Mouse (Mus musculus) heart, adult 2 months (tissue): ENCODE data around the gene Zfp114.

Source experiments
- CTCF ChIP-seq: fragments of 200-600 bp; IDR thresholded peaks from 2 replicates; pipeline ENCODE4 v1.8.1; 2022; ENCODE audit warnings: antibody characterized with exemption, mild to moderate bottlenecking, moderate library complexity
- EP300 ChIP-seq: fragments of 200-500 bp; IDR thresholded peaks from 2 replicates; pipeline ENCODE4 v1.6.1; 2011; ENCODE audit warnings: low read depth, low read length, control low read depth; ENCODE audit not compliant: insufficient read depth
- POLR2A ChIP-seq: fragments of 200-500 bp; IDR thresholded peaks from 2 replicates; pipeline ENCODE4 v1.6.1; 2011; ENCODE audit warnings: mild to moderate bottlenecking, low read depth, low read length, control low read depth; ENCODE audit not compliant: insufficient read depth

DNA sequence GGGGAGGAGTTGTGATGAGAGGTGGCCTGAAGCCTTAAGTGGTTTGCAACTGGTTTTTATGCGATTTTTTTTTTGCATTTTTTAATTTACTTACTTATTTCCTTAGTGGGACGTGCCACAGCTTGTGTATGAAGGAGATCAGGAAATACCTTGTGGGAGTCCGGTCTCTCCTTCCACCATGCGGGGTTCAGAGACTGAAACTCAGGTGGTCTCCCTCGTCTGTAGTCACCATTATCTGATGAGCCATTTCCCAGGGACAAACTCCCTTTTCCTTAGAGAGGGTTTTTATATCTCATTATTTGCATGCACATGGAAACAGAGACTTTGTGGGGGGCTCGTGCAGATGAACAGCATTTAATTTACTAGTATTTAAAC is 464 bp downstream of the Zfp114 start:
- TF ChIP-seq EP300 (no peak), CTCF (no peak), POLR2A (no peak)
